Mouse (Mus musculus) urinary bladder, postnatal 36 days (tissue): Measurements from ENCODE around the gene Hao2.

Experiments used
- DNase-seq, 2 experiments: peaks; one replicate each; pipeline ENCODE4 v3.0.0; 2022; ENCODE audit warnings: low spot score in 2 of 2, mixed read lengths in 1 of 2

Gene Hao2

GRCm38 (mm10) chr3:98856892-98857291, 36.1 kb downstream of the Hao2 start:
- DNase-seq, result no peak

- DNase-seq, result no peak
Measured at GRCm38 (mm10) chr3:98855160-98855559, 37.9 kb downstream of the Hao2 start.

DNA sequence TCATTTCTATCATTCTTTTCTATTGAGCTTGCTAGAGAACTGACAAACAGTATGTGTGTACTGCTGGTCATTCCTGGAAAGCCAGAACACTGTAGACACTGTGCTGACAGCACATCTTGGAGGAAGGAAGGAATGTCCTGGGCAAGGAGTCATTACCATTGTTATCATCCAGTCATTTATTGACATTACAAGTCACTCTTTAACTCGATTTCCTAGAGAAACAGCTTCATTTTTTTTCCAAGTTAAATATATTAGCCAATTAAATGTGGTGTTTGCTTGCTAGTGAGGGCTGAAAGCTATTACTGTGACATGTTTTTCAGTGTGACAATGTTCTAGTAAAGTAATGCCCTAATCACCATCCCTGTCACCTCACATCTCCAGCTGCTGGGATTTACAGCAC, 39.4 kb downstream of the Hao2 start:
- DNase-seq, result no peak

- no peak for DNase-seq
Measured at GRCm38 (mm10) chr3:98853051-98853450, 40.0 kb downstream of the Hao2 start.

DNA sequence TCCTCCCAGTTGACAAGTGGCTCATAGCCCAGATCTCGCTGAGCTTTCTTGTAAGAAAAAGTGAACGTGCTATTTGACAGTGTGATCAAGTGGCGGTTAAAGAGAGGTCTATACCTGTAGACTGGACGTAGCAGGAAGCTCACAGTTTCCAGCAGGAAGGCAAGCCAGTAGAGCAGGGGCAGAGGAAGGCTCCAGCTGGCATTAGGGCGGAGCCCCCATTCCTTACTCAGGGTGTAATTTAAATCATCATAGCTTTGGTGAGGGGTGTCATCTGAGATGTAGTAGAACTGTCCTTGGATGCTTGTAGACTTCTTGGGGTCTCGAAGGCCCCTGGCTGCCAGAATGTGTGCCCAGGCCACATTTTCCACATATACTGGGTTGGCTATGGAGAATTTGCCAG, 40.4 kb downstream of the Hao2 start:
- no peak for DNase-seq

- DNase-seq, result no peak
Measured at GRCm38 (mm10) chr3:98851853-98852252, 41.2 kb downstream of the Hao2 start.

DNA sequence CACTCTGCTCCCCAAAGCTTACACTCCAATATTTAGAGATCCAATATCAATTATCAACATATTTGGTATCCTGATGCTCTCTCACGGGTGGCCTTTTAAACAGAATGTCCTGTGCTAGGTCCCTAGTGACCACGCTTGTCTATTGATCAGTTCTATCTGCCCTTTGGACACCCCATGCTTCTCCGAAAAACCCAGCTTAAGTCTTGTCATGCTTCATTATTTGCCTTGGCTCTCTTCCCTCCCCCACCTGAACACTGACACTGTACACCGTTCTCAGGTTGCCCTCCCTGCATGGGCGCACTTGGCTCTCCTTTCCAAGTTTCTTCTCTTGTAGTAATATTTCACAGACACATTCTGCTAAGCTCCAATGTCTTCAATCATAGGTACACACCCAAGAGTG, 42.8 kb downstream of the Hao2 start:
- no peak for DNase-seq

DNA sequence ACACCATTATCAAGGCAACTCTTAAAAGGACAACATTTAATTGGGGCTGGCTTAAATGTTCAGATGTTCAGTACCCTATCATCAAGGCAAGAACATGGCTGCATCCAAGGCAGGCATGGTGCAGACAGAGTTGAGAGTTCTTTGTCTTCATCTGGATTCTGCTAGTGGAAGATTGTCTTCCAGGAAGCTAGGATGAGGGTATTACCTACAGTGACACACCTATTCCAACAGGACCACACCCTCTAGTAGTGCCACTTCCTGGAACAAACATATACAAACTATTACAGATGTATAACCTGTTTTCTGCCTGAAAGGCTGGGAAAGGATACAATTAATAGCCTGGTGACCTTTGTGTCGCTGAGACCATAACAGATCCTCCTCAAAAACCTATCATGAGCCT, 44.1 kb downstream of the Hao2 start:
- no peak for DNase-seq
